Mouse (Mus musculus) thymus, adult 2 months (tissue): ENCODE measurements around the gene Hspb9. TPM values are rescaled to one million over a fixed set of nuclear protein-coding genes. Genes with fewer than 3 reads are reported as not detected.

Experiments
- DNase-seq: peaks from one replicate; pipeline ENCODE4 v3.0.0; 2021
- H3K27ac ChIP-seq: fragments of 200-500 bp; 2 replicates; pipeline ENCODE4 v1.5.1; 2012; ENCODE audit warnings: low read length, control low read depth; ENCODE audit not compliant: control insufficient read depth, insufficient read depth
- H3K27me3 ChIP-seq: fragments of 200-500 bp; 2 replicates; pipeline ENCODE4 v1.6.1; 2012; ENCODE audit warnings: mild to moderate bottlenecking, low read length, moderate library complexity, mixed read lengths; ENCODE audit not compliant: control insufficient read depth, insufficient read depth
- H3K36me3 ChIP-seq: fragments of 200-500 bp; 2 replicates; pipeline ENCODE4 v1.6.1; 2012; ENCODE audit warnings: mild to moderate bottlenecking, low read length, moderate library complexity; ENCODE audit not compliant: control insufficient read depth, insufficient read depth
- H3K4me1 ChIP-seq: fragments of 200-500 bp; replicated peaks from 2 replicates; pipeline ENCODE4 v1.6.1; 2012; ENCODE audit warnings: low read length; ENCODE audit not compliant: control insufficient read depth, insufficient read depth
- H3K4me3 ChIP-seq: fragments of 200-500 bp; 2 replicates; pipeline ENCODE4 v1.5.1; 2012; ENCODE audit warnings: mild to moderate bottlenecking, low read length, control low read depth, moderate library complexity; ENCODE audit not compliant: control insufficient read depth, insufficient read depth
- CTCF ChIP-seq: fragments of 200-500 bp; IDR thresholded peaks from 2 replicates; pipeline ENCODE4 v1.5.1; 2012; ENCODE audit warnings: mild to moderate bottlenecking, control low read depth, low read length, moderate library complexity, borderline replicate concordance; ENCODE audit not compliant: control insufficient read depth, poor library complexity, insufficient read depth; ENCODE audit errors: extremely low read depth
- POLR2A ChIP-seq: fragments of 200-500 bp; IDR thresholded peaks from 2 replicates; pipeline ENCODE4 v1.6.1; 2012; ENCODE audit warnings: mild to moderate bottlenecking, low read length, control low read depth, moderate library complexity; ENCODE audit not compliant: control insufficient read depth, poor library complexity, insufficient read depth; ENCODE audit errors: extremely low read depth
- WGBS: fragments of 180-500 bp; shearing (Covaris S2); methylation state at CpG from one replicate; pipeline ENCODE4 v1.1.7; 2018; 5-methylcytosine and 5-hydroxymethylcytosine counted together
- polyA plus RNA-seq: library from polyadenylated mRNA; depleted of rRNA; stranded (reverse); fragments of >200 nt; gene quantifications from 2 replicates; pipeline ENCODE4 v1.2.3, GENCODE M21; 2012; rRNA removed

The Hspb9 gene
- 0.24 and 0.31 TPM in 2 replicates for polyA plus RNA-seq

GRCm38 (mm10) chr11:100713735-100714533, at the start of gene Hspb9:
Gene Hspb9, plus strand, starts transcription at chr11:100713850.
- Histone ChIP-seq H3K27me3 (no peaks in the 10 kb centered on the region), H3K36me3 (peaks cover 29% of the 10 kb centered on the region), H3K4me1 (peaks cover 22% of the 10 kb centered on the region), H3K4me3 (peak within 1 kb of the TSS; percentile 66), H3K27ac (peak within 1 kb of the TSS; percentile 62)
- no peak for TF ChIP-seq CTCF
- peak; percentile 48; the same call in 1 of the 2 replicates for TF ChIP-seq POLR2A
- DNase-seq = peak; percentile 90
- 3% methylated on average over 38 of the region's 38 CpGs for WGBS

GRCm38 (mm10) chr11:100671049-100671448, 42.6 kb upstream of the Hspb9 start:
- DNase-seq = no peak
- TF ChIP-seq CTCF (no peak), POLR2A (no peak)
- Histone ChIP-seq H3K27me3 (no peaks in the 10 kb centered on the region), H3K27ac (no peak overlapping the region), H3K4me1 (no peaks in the 10 kb centered on the region), H3K36me3 (no peaks in the 10 kb centered on the region), H3K4me3 (no peak overlapping the region)
- WGBS = 93% methylated on average over 1 of the region's 1 CpGs

- WGBS = 78% methylated on average over 2 of the region's 2 CpGs
- Histone ChIP-seq H3K36me3 (no peaks in the 10 kb centered on the region), H3K27me3 (no peaks in the 10 kb centered on the region), H3K4me3 (no peak overlapping the region), H3K4me1 (no peaks in the 10 kb centered on the region), H3K27ac (no peak overlapping the region)
- no peak for DNase-seq
- TF ChIP-seq CTCF = no peak
- no peak for TF ChIP-seq POLR2A
Measured at GRCm38 (mm10) chr11:100671956-100672355, 41.7 kb upstream of the Hspb9 start.

GRCm38 (mm10) chr11:100673169-100673568, 40.5 kb upstream of the Hspb9 start:
- no peaks in the 10 kb centered on the region for H3K27me3 ChIP-seq
- DNase-seq = no peak
- H3K27ac ChIP-seq = no peak overlapping the region
- no peaks in the 10 kb centered on the region for H3K4me1 ChIP-seq
- TF ChIP-seq CTCF = no peak
- TF ChIP-seq POLR2A = no peak
- no peak overlapping the region for H3K4me3 ChIP-seq
- no peaks in the 10 kb centered on the region for H3K36me3 ChIP-seq
- 25% methylated on average over 23 of the region's 23 CpGs for WGBS

GRCm38 (mm10) chr11:100677810-100678209, 35.8 kb upstream of the Hspb9 start:
- 78% methylated on average over 7 of the region's 7 CpGs for WGBS
- Histone ChIP-seq H3K36me3 (no peaks in the 10 kb centered on the region), H3K4me1 (no peaks in the 10 kb centered on the region), H3K27ac (no peak overlapping the region), H3K27me3 (no peaks in the 10 kb centered on the region), H3K4me3 (no peak overlapping the region)
- no peak for DNase-seq
- no peak for TF ChIP-seq POLR2A
- TF ChIP-seq CTCF = no peak

- no peak overlapping the region for H3K27ac ChIP-seq
- no peak for TF ChIP-seq POLR2A
- no peak for TF ChIP-seq CTCF
- no peak for DNase-seq
- 93% methylated on average over 5 of the region's 5 CpGs for WGBS
- no peak overlapping the region for H3K4me3 ChIP-seq
- H3K27me3 ChIP-seq = no peaks in the 10 kb centered on the region
- no peaks in the 10 kb centered on the region for H3K36me3 ChIP-seq
- peaks cover 3% of the 10 kb centered on the region; the same call in 1 of the 2 replicates for H3K4me1 ChIP-seq
Measured at GRCm38 (mm10) chr11:100681826-100682225, 31.8 kb upstream of the Hspb9 start.
